Mouse (Mus musculus): ENCODE data around the gene Ly6g6c. TPM values are rescaled to one million over a fixed set of nuclear protein-coding genes. Genes with fewer than 3 reads are reported as not detected.

The Ly6g6c gene
- polyA plus RNA-seq, 1 experiment from 2014 or later = 131 TPM

DNA sequence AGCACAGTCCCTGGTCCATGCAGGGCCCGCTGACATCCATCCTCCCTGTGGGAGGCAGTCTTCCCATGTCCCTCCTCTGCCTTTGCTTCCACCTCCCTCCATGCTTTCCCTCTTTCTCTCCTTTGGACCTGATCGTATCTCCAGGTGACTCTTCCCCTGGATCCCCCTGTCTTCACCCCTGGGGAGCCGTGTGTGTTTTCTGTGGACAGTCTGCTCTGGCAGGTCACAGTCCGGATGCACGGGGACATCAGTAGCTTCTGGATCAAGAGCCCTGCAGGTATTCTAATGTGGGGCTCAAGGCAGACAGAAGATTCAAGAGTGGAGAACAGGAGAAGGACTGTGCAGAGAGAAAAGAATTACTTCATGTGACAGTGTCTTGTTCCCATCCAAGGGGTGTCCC is 42.0 kb upstream of the Ly6g6c start:
- Histone ChIP-seq H3K27ac (replicated peaks) (no peak overlapping the region), H3K4me1 (peaks cover 42% of the 10 kb centered on the region), H3K27me3 (no peaks in the 10 kb centered on the region), H3K9ac (no peak overlapping the region), H3K4me2 (replicated peaks) (no peak overlapping the region), H3K36me3 (no peaks in the 10 kb centered on the region), H3K4me3 (replicated peaks) (no peak overlapping the region), H3K9me3 (replicated peaks) (no peaks in the 10 kb centered on the region)
- ATAC-seq (ENCODE audit: insufficient number of reproducible peaks, low FRiP score, low TSS enrichment, low read depth) = no peak
- 87% methylated on average over 5 of the region's 5 CpGs for WGBS

DNA sequence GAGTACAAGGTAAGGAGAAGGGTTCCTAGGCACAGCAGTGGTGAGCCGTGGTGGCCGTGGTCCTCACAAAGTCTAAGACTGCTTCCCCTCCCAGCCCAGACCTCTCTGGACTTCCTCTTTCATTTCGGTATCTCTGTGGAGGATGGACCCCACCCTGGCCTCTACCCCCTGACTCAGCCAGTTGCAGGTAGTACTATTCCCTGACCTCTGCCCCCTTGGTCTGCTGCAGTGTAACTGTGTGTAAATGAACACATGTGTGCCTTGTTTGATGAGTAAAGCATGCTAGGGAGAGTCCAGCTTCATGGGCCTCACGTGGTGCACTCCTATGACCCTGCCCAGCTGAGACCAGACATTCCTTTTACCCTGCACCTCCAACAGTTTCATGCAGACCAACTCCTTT is 41.4 kb upstream of the Ly6g6c start:
- Histone ChIP-seq H3K27me3 (no peaks in the 10 kb centered on the region), H3K9me3 (replicated peaks) (no peaks in the 10 kb centered on the region), H3K4me2 (replicated peaks) (no peak overlapping the region), H3K4me1 (peaks cover 48% of the 10 kb centered on the region), H3K27ac (replicated peaks) (no peak overlapping the region), H3K4me3 (replicated peaks) (no peak overlapping the region), H3K36me3 (no peaks in the 10 kb centered on the region), H3K9ac (no peak overlapping the region)
- WGBS = 63% methylated on average over 4 of the region's 4 CpGs
- no peak for ATAC-seq (ENCODE audit: insufficient number of reproducible peaks, low FRiP score, low TSS enrichment, low read depth)

DNA sequence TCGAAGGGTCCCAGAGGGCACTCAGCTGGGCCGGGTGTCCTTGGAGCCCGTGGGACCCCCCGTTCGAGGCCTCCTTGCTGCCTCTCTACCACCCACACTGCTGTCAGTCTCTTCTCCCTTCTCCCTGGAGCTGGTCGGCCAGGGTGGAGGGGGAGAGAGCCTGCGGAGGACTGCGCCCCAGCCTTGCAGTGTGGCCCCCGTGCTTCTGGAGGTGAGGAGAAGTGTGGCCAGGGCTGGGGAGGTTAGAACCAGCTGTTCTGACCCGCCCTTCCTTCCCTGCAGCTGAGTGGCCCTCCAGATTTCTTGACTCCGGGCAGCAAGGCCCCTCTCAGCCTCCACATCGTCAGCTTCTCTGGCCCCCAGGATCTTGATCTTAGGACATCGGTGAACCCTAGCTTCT is 40.9 kb upstream of the Ly6g6c start:
- H3K36me3 ChIP-seq = no peaks in the 10 kb centered on the region
- H3K9ac ChIP-seq = no peak overlapping the region
- no peak overlapping the region for H3K4me3 ChIP-seq (replicated peaks)
- no peak overlapping the region for H3K27ac ChIP-seq (replicated peaks)
- peaks cover 53% of the 10 kb centered on the region for H3K4me1 ChIP-seq
- no peak overlapping the region for H3K4me2 ChIP-seq (replicated peaks)
- no peak for ATAC-seq (ENCODE audit: insufficient number of reproducible peaks, low FRiP score, low TSS enrichment, low read depth)
- H3K27me3 ChIP-seq = no peaks in the 10 kb centered on the region
- no peaks in the 10 kb centered on the region for H3K9me3 ChIP-seq (replicated peaks)
- WGBS = 66% methylated on average over 13 of the region's 13 CpGs

DNA sequence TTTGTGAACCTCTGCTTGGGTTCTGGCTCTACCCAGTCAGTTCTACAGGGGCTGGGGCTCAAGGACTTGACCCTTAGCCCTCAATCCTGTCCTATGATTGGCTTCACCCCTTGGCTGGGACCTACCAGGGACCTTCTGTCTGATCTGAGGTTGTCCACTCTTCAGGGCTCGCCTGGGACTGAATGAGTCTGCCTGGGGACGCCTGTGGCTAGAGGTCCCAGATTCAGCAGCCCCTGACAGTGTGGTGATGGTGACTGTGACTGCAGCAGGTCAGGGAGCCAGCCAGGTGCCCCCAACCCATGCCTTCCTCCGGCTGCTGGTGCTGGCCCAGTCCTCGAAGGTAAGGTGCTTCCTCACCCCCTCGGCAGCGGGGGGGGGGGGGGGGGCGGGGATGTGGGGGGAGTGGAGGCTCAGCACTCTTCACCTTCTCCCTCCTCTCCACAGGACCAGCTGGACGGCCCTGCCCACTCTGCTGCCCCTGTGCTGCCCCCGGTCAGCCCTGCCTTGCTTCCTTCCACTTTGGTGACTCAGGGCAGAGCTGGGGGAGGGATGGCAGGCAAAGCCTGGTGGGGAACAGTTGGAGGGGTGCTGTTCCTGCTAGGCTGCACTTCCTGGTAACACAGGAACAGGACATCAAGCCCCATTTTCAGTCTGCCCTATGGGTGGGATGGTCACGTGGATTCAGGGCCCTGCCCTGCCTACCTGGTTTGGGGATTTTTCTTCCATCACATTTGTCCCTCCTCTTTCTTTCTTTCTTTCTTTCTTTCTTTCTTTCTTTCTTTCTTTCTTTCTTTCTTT is 40.3 kb upstream of the Ly6g6c start:
- Histone ChIP-seq H3K27ac (replicated peaks) (no peak overlapping the region), H3K9ac (no peak overlapping the region), H3K4me1 (peaks cover 58% of the 10 kb centered on the region), H3K36me3 (no peaks in the 10 kb centered on the region), H3K27me3 (no peaks in the 10 kb centered on the region), H3K9me3 (replicated peaks) (no peaks in the 10 kb centered on the region), H3K4me3 (replicated peaks) (no peak overlapping the region), H3K4me2 (replicated peaks) (no peak overlapping the region)
- no peak for ATAC-seq (ENCODE audit: insufficient number of reproducible peaks, low FRiP score, low TSS enrichment, low read depth)
- WGBS = 61% methylated on average over 10 of the region's 10 CpGs

DNA sequence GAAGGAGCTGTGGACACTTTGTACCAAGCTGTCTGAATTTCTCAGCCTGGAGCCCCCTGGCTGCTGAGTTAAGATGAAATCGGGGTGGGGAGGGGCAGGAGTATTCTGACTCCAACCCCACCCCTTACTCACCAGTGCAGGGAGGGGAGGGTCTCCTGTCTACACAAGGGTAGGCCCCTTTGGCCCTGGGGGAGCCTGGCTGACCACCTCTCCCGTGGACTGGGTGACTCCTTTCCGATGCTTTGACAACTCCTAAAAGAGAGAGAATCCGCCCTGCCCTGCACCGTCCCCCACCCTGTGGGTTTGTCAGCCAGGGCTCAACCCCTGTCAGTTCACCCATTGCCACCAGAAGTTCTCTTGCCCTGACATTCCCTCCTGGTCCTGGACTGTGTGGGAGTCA is 39.0 kb upstream of the Ly6g6c start:
- Histone ChIP-seq H3K4me3 (replicated peaks) (peak overlapping the region; percentile 12; the same call in 1 of the 2 replicates), H3K9ac (0 out of 2 replicates have a peak overlapping the region, but pooled peaks have one; percentile 2), H3K36me3 (no peaks in the 10 kb centered on the region), H3K9me3 (replicated peaks) (no peaks in the 10 kb centered on the region), H3K4me2 (replicated peaks) (peak overlapping the region; percentile 33), H3K4me1 (peaks cover 56% of the 10 kb centered on the region), H3K27ac (replicated peaks) (peak overlapping the region; percentile 74), H3K27me3 (no peaks in the 10 kb centered on the region)
- WGBS = 59% methylated on average over 5 of the region's 5 CpGs
- no peak for ATAC-seq (ENCODE audit: insufficient number of reproducible peaks, low FRiP score, low TSS enrichment, low read depth)

DNA sequence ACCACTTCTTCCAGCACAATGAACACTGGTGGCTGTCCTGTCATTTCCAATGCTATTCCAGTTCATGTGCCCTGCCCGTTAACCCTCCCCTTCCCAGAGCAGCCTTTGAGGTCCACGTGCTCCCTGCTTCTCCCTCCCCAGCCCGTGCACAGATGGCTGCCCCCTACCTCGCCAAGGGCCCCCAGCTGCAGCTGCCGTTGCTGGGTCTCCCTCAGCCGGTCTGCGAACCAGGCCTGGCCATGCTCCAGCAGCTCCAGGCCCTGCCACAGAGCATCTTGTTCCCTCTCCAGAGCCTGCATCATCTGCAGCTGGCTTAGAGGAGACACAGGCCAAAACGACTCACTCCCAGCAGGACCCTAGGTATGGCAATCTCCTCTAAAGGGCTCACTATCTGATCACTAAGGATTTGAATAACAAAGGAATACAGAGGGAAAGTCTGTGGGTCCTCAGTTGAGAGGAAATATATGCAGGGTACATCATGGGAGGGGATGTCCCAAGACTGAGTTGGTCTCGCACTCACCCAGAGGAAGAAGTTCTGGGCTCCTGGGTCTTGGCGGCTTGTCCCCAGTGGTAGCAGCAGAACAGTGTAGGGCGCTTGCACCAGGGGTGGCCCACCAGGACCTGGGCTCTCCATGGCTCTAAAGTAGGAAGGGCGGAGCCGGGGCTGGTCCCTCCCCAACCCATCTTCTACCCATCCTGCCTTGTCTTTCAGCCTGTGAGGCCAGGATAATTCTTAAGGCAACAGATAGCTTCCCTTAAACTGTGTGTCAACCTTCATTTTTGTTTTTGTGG is 37.7 kb upstream of the Ly6g6c start, which contains the start of gene Sapcd1:
Gene Sapcd1, minus strand, starts transcription at position 740 of the 792 bp plus-strand sequence.
- peak within 1 kb of the TSS; percentile 74 for H3K27ac ChIP-seq (replicated peaks)
- H3K9ac ChIP-seq = peak within 1 kb of the TSS; percentile 27; the same call in 1 of the 2 replicates
- 27% methylated on average over 13 of the region's 13 CpGs for WGBS
- ATAC-seq (ENCODE audit: insufficient number of reproducible peaks, low FRiP score, low TSS enrichment, low read depth) = peak; percentile 83
- H3K4me1 ChIP-seq = peaks cover 52% of the 10 kb centered on the region
- peak within 1 kb of the TSS; percentile 16 for H3K4me3 ChIP-seq (replicated peaks)
- H3K27me3 ChIP-seq = no peaks in the 10 kb centered on the region
- peak within 1 kb of the TSS; percentile 34 for H3K4me2 ChIP-seq (replicated peaks)
- H3K9me3 ChIP-seq (replicated peaks) = no peaks in the 10 kb centered on the region
- no peaks in the 10 kb centered on the region for H3K36me3 ChIP-seq

DNA sequence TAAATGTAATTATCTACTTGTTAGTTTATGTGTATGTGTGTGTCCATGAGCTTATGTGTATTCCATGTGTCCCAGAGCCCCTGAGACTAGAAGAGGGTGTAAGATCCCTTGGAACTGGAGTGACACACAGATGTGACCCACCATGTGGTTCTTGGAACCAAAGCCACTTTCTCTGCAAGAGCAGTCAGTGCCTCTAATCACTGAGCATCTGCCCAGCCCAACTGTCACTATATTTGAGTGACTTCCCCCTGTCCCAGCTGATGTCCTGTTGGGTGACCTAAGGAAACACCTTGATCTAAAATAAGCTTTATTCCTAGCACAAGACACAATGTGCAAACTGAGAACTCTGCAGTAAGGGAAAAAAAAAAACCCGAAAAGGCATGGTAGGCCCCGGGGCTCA is 36.9 kb upstream of the Ly6g6c start:
- 61% methylated on average over 2 of the region's 2 CpGs for WGBS
- no peak for ATAC-seq (ENCODE audit: insufficient number of reproducible peaks, low FRiP score, low TSS enrichment, low read depth)
- Histone ChIP-seq H3K9me3 (replicated peaks) (no peaks in the 10 kb centered on the region), H3K27ac (replicated peaks) (no peak overlapping the region), H3K4me1 (peaks cover 52% of the 10 kb centered on the region), H3K4me2 (replicated peaks) (no peak overlapping the region), H3K36me3 (no peaks in the 10 kb centered on the region), H3K4me3 (replicated peaks) (no peak overlapping the region), H3K9ac (no peak overlapping the region), H3K27me3 (no peaks in the 10 kb centered on the region)

DNA sequence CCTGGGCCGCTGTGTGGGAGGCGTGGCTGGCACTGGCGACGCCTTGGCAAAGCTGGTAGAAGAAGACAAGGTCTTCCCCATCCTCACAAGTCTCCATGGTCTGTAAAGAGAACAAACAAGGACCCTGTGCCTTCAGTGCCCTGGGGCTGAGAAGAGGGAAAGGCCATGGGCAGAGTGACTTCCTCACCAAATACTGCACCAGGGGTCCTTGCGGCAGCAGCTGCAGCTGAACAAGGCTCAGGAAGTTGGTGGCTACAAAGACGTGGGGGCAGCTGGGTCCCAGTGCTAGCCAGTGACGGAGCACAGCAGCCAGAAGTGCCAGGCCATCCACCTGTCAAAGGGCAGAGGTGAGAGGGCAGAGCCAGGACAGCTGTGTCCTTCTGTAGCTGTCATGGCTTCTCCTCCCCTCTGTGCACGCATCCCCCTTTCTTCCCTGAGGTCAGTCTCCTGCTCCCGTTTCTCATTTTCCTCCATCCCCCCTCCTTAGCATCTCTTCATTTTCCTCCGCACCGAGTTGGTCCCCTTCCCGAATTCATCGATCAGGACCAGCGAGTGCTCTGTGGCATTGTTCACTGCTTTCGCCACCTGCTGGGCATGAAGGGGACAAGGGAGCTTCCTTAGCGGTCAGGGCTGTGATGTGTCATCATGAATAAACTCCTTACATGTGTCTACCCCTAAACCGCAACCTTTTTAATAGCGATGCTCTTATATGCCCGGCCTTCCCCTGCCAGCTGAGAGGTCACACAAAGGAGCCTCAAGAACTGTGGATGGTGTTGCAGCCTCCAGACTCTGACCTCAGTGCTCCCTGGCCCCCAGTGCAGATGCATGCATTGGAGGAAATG is 35.3 kb upstream of the Ly6g6c start:
- no peak overlapping the region for H3K9ac ChIP-seq
- H3K27ac ChIP-seq (replicated peaks) = no peak overlapping the region
- no peak for ATAC-seq (ENCODE audit: insufficient number of reproducible peaks, low FRiP score, low TSS enrichment, low read depth)
- H3K4me3 ChIP-seq (replicated peaks) = no peak overlapping the region
- WGBS = 33% methylated on average over 19 of the region's 19 CpGs
- H3K27me3 ChIP-seq = no peaks in the 10 kb centered on the region
- H3K36me3 ChIP-seq = no peaks in the 10 kb centered on the region
- H3K4me1 ChIP-seq = peaks cover 45% of the 10 kb centered on the region
- H3K4me2 ChIP-seq (replicated peaks) = no peak overlapping the region
- H3K9me3 ChIP-seq (replicated peaks) = no peaks in the 10 kb centered on the region

DNA sequence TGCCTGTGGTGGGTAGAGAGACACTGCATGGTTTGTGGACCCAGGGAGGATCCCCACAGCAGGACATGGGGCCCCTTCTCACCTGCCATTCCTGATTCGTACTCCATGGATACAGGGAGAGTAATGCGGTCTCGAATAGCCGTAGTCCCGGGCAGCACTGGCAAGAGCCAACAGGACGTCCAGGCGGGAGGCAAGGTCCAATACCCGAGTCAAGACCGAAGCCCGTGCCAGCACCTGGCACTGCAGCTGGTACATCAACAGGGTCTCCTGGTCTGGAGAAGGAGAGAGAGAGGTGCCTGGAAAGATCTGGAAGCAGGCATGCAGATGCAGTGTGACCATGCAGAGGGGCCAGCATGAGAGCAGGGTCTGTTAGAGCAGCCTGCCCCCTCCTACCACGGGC is 33.9 kb upstream of the Ly6g6c start:
- no peaks in the 10 kb centered on the region for H3K36me3 ChIP-seq
- 88% methylated on average over 11 of the region's 11 CpGs for WGBS

DNA sequence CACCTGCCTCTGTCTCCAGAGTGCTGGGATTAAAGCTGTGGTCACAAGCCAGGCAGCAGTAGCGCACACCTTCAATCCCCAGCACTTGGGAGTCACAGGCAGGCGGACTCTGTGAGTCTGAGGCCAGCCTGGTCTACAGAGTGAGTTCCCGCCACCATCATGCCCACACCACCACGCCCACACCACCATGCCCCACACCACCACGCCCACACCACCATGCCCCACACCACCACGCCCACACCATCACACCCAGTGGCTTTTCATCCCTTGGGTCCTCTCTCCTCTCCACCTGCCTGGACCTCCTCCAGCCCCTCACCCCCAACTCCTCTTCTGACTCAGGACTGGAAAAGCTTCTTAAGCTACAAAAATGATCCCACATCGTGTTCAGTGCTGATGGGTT is 33.3 kb upstream of the Ly6g6c start:
- no peak overlapping the region for H3K4me3 ChIP-seq (replicated peaks)
- ATAC-seq (ENCODE audit: insufficient number of reproducible peaks, low FRiP score, low TSS enrichment, low read depth) = no peak
- H3K36me3 ChIP-seq = no peaks in the 10 kb centered on the region
- no peak overlapping the region for H3K4me2 ChIP-seq (replicated peaks)
- H3K4me1 ChIP-seq = peaks cover 28% of the 10 kb centered on the region
- no peaks in the 10 kb centered on the region for H3K9me3 ChIP-seq (replicated peaks)
- no peaks in the 10 kb centered on the region for H3K27me3 ChIP-seq
- no peak overlapping the region for H3K9ac ChIP-seq
- 82% methylated on average over 7 of the region's 7 CpGs for WGBS
- no peak overlapping the region for H3K27ac ChIP-seq (replicated peaks)

More for the DNA sequence above, 33.9 kb upstream of the Ly6g6c start:
- no peaks in the 10 kb centered on the region for H3K9me3 ChIP-seq (replicated peaks)
- no peak overlapping the region for H3K27ac ChIP-seq (replicated peaks)
- peaks cover 34% of the 10 kb centered on the region for H3K4me1 ChIP-seq
- H3K9ac ChIP-seq = no peak overlapping the region
- no peak overlapping the region for H3K4me2 ChIP-seq (replicated peaks)
- no peak for ATAC-seq (ENCODE audit: insufficient number of reproducible peaks, low FRiP score, low TSS enrichment, low read depth)
- no peaks in the 10 kb centered on the region for H3K27me3 ChIP-seq
- no peak overlapping the region for H3K4me3 ChIP-seq (replicated peaks)

All from embryonic facial prominence, embryonic 15.5 days (tissue).